Mouse (Mus musculus) testis, adult 10 weeks (tissue): Measurements from ENCODE around the gene Slc5a11. TPM values are rescaled to one million over a fixed set of nuclear protein-coding genes. Genes with fewer than 3 reads are reported as not detected.

Experiments
- polyA plus RNA-seq: library from polyadenylated mRNA; stranded (reverse); fragments of 350-450 nt; fragmentation: Illumina TruSeq; extraction: RNeasy Lipid Tissue Mini Kit (QIAGEN cat#74804); gene quantifications from one replicate; pipeline ENCODE4 v1.2.3, GENCODE M21; 2014; ENCODE audit warnings: low read depth, low replicate concordance

Gene Slc5a11
- polyA plus RNA-seq = not detected

GRCm38 (mm10) chr7:123214365-123215075, at the start of gene Slc5a11:
Gene Slc5a11 (plus strand): TSS chr7:123214780.

Other genes with a start within 250 kb of the Slc5a11 start
- 220 TPM for gene Rbbp6, start 249.1 kb upstream of the Slc5a11 start, polyA plus RNA-seq
- gene Tnrc6a, start 90.9 kb upstream of the Slc5a11 start, polyA plus RNA-seq = 22.9 TPM
- 71.9 TPM for gene Lcmt1, start 155.0 kb downstream of the Slc5a11 start, polyA plus RNA-seq
- 8.4 TPM for gene Arhgap17, start 155.1 kb downstream of the Slc5a11 start, polyA plus RNA-seq
- gene Aqp8, start 247.5 kb downstream of the Slc5a11 start, polyA plus RNA-seq = 9.8 TPM